Mouse (Mus musculus) MEL (cell line): Measurements from ENCODE around the gene Slc5a11.

Source experiments
- ETS1 ChIP-seq: IDR thresholded peaks from 2 replicates; pipeline ENCODE4 v1.6.1; 2012; ENCODE audit warnings: low read depth, mild to moderate bottlenecking, inconsistent platforms, low read length, improper control_type of control experiment, moderate library complexity
- POLR2A ChIP-seq, 2 experiments: IDR thresholded peaks; 2 replicates each; pipeline ENCODE4 v1.6.1; 2011 to 2012; ENCODE audit warnings: low read length in 2 of 2, mild to moderate bottlenecking in 2 of 2, control low read depth in 1 of 2, improper control_type of control experiment in 1 of 2, low read depth in 1 of 2, moderate library complexity in 1 of 2; ENCODE audit not compliant: control insufficient read depth in 1 of 2, insufficient read depth in 1 of 2, poor library complexity in 1 of 2
- USF1 ChIP-seq: IDR thresholded peaks from 2 replicates; pipeline ENCODE4 v1.6.1; 2014; ENCODE audit warnings: low read depth, mild to moderate bottlenecking, inconsistent platforms, low read length, improper control_type of control experiment, moderate library complexity

- TF ChIP-seq POLR2A (IDR thresholded peaks at IDR 0.05; ENCODE audit: control insufficient read depth in 1 of 2, insufficient read depth in 1 of 2, low read depth in 1 of 2, low read length in 2 of 2, poor library complexity in 1 of 2) (no peak), ETS1 (no peak), USF1 (no peak)
Observed at GRCm38 (mm10) chr7:123212316-123212715, 2.3 kb upstream of the Slc5a11 start.
